ENCODE assay signal across 27 mouse cellular contexts in the genomic region with DNA sequence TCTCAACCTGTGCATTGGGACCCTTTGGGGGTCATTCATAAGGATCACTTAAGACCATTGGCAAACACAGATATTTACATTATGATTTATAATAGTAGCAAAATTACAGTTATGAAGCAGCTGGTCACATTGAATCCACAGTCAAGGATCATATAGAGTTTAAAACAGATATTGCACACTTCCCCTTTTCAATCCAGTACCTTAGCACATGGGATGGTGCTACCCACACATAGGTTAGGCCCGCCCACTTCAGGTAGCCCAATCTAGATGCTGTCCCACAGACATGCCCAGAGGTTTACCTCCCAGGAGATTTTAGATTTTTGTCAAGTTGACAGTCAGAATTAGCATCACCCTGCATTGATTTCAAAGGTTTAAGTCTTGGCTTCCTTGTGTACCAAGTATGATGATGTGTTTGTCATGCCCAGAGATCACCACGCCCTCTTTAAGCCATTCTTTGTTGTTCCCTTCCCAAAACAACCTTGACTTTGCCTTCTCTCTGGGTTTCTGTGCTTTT.
DNase-seq lines count a peak whose midpoint lies in the region; ATAC-seq and TF ChIP-seq lines count a peak whose summit lies in the region.
"Had no signal": no experiment of that assay in that cellular context is flagged by ENCODE, and none has a peak within 500 bp of the region (broad histone marks: within the 10 kb centered on the region; RNA-seq: fewer than 3 reads in every experiment).

No protein-coding gene starts in this region.

- no peak for DNase-seq in left cerebral cortex, adult 2 months (ENCODE audit: extremely low spot score in 1 of 2, low spot score in 2 of 2)
- no peak for DNase-seq in left cerebral cortex, postnatal 10 days (ENCODE audit: extremely low spot score in 1 of 2, low spot score in 2 of 2)
- DNase-seq in MEL-GATA-1-ER (ENCODE audit: extremely low read depth, low read depth) = peak; percentile 42
- no peak for DNase-seq in gastrocnemius, postnatal 4 days (ENCODE audit: low spot score in 2 of 2)
- no peak for DNase-seq in lung, postnatal 10 days
- DNase-seq: adrenal gland, postnatal 10 days; adrenal gland, postnatal 36 days; B cell, adult 2 months; cerebellum, adult 18-20 months; cerebellum, adult 9-10 months; cerebellum, postnatal 14 days; gastrocnemius, postnatal 10 days; gastrocnemius, postnatal 36 days; heart, adult 18-20 months; heart, postnatal 10 days; heart, postnatal 36 days had no signal

- ATAC-seq in granulocyte monocyte progenitor cell, adult 5-6 weeks (replicated peaks; ENCODE audit: poor library complexity, severe bottlenecking) = peak; percentile 61
- ATAC-seq: activated CD4-positive, CD25-positive, alpha-beta regulatory T cell, adult 4 months; forebrain, embryonic 13.5 days; forebrain, embryonic 16.5 days; hindbrain, embryonic 16.5 days; intestine, embryonic 15.5 days had no signal

- no peak for TF ChIP-seq CTCF in left cerebral cortex, adult 2 months (IDR thresholded peaks at IDR 0.05)

- H3K27ac ChIP-seq in left cerebral cortex, adult 2 months = peak overlapping the region; percentile 42
- H3K27ac ChIP-seq: forebrain, embryonic 10.5 days; forebrain, embryonic 13.5 days; heart, embryonic 15.5 days; hindbrain, embryonic 10.5 days; hindbrain, embryonic 13.5 days; intestine, embryonic 15.5 days had no signal

- intact Hi-C loops in left cerebral cortex, adult 2 months (cut with DNase I) = no loop called here
- intact Hi-C loops in left cerebral cortex, postnatal 10 days (cut with DNase I) = no loop called here

- H3K4me3 ChIP-seq in left cerebral cortex, adult 2 months = no peak overlapping the region
- H3K4me3 ChIP-seq: forebrain, embryonic 10.5 days; forebrain, embryonic 13.5 days; heart, embryonic 12.5 days; heart, embryonic 15.5 days; hindbrain, embryonic 10.5 days; hindbrain, embryonic 13.5 days; intestine, embryonic 15.5 days had no signal
